Mouse (Mus musculus): ENCODE data around the gene Ms4a4d. TPM values are rescaled to one million over a fixed set of nuclear protein-coding genes. Genes with fewer than 3 reads are reported as not detected.
"Not testable (repeated sequence)": the region's sequence is repeated elsewhere in the genome, so short reads cannot be mapped to it uniquely, and the experiment has no call there.

Ms4a4d gene
- polyA plus RNA-seq, 1 experiment from 2014 or later, result 4.8 TPM

GRCm38 (mm10) chr19:11540166-11540821, 3.7 kb downstream of the Ms4a4d start:
- not testable (repeated sequence) for H3K4me3 ChIP-seq (replicated peaks; ENCODE audit: low read length); H3K4me1 ChIP-seq (ENCODE audit: control insufficient read depth, insufficient read depth, low read length); H3K4me2 ChIP-seq (ENCODE audit: low read depth, low read length); H3K27me3 ChIP-seq (ENCODE audit: control insufficient read depth, insufficient read depth, low read length); H3K9me3 ChIP-seq (replicated peaks; ENCODE audit: control insufficient read depth, low read length); H3K36me3 ChIP-seq (ENCODE audit: control insufficient read depth, insufficient read depth, low read length); H3K27ac ChIP-seq (ENCODE audit: low read length); ATAC-seq (ENCODE audit: insufficient read depth, low FRiP score); H3K9ac ChIP-seq (ENCODE audit: low read length)
- WGBS, result 73% methylated on average over 1 of the region's 1 CpGs

GRCm38 (mm10) chr19:11544383-11544782, 7.8 kb downstream of the Ms4a4d start:
- not testable (repeated sequence) for H3K4me2 ChIP-seq (ENCODE audit: low read depth, low read length); H3K9ac ChIP-seq (ENCODE audit: low read length); ATAC-seq (ENCODE audit: insufficient read depth, low FRiP score); H3K4me1 ChIP-seq (ENCODE audit: control insufficient read depth, insufficient read depth, low read length); H3K27me3 ChIP-seq (ENCODE audit: control insufficient read depth, insufficient read depth, low read length); H3K9me3 ChIP-seq (replicated peaks; ENCODE audit: control insufficient read depth, low read length); H3K27ac ChIP-seq (ENCODE audit: low read length); H3K36me3 ChIP-seq (ENCODE audit: control insufficient read depth, insufficient read depth, low read length); H3K4me3 ChIP-seq (replicated peaks; ENCODE audit: low read length)
- WGBS, result 72% methylated on average over 2 of the region's 2 CpGs

DNA sequence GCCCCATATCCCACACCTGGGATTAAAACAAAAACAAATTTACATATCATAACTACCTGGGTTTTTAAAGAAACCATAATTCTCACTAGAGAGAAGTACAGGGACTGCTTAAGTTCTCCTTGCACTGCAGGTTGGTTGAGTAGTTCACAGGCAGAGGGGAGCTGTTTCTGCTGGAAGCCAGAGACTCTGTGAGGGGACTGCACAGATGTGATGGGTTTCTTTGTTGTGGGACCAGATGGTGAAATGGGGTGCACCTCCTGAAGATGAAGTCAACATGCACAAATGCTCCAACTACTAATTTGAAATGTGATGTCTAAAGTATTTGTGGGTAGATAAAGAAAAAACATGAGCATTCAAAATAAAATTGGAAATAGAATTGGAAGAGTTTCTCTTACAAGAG, 11.3 kb downstream of the Ms4a4d start:
- no peak overlapping the region for H3K27ac ChIP-seq (ENCODE audit: low read length)
- ATAC-seq (ENCODE audit: insufficient read depth, low FRiP score), result no peak
- H3K4me3 ChIP-seq (replicated peaks; ENCODE audit: low read length), result no peak overlapping the region
- H3K4me1 ChIP-seq (ENCODE audit: control insufficient read depth, insufficient read depth, low read length), result no peaks in the 10 kb centered on the region
- no peak overlapping the region for H3K9ac ChIP-seq (ENCODE audit: low read length)
- H3K27me3 ChIP-seq (ENCODE audit: control insufficient read depth, insufficient read depth, low read length), result no peaks in the 10 kb centered on the region
- H3K9me3 ChIP-seq (replicated peaks; ENCODE audit: control insufficient read depth, low read length), result no peaks in the 10 kb centered on the region
- no peaks in the 10 kb centered on the region for H3K36me3 ChIP-seq (ENCODE audit: control insufficient read depth, insufficient read depth, low read length)
- H3K4me2 ChIP-seq (ENCODE audit: low read depth, low read length), result no peak overlapping the region

- no peak overlapping the region for H3K4me3 ChIP-seq (replicated peaks; ENCODE audit: low read length)
- 86% methylated on average over 5 of the region's 5 CpGs for WGBS
- H3K9me3 ChIP-seq (replicated peaks; ENCODE audit: control insufficient read depth, low read length), result no peaks in the 10 kb centered on the region
- no peaks in the 10 kb centered on the region for H3K36me3 ChIP-seq (ENCODE audit: control insufficient read depth, insufficient read depth, low read length)
- no peaks in the 10 kb centered on the region for H3K4me1 ChIP-seq (ENCODE audit: control insufficient read depth, insufficient read depth, low read length)
- no peak overlapping the region for H3K27ac ChIP-seq (ENCODE audit: low read length)
- H3K9ac ChIP-seq (ENCODE audit: low read length), result no peak overlapping the region
- H3K4me2 ChIP-seq (ENCODE audit: low read depth, low read length), result no peak overlapping the region
- no peaks in the 10 kb centered on the region for H3K27me3 ChIP-seq (ENCODE audit: control insufficient read depth, insufficient read depth, low read length)
- no peak for ATAC-seq (ENCODE audit: insufficient read depth, low FRiP score)
Measured at GRCm38 (mm10) chr19:11554726-11555125, 18.1 kb downstream of the Ms4a4d start.

- H3K36me3 ChIP-seq (ENCODE audit: control insufficient read depth, insufficient read depth, low read length); H3K4me2 ChIP-seq (ENCODE audit: low read depth, low read length); H3K4me3 ChIP-seq (replicated peaks; ENCODE audit: low read length); H3K9me3 ChIP-seq (replicated peaks; ENCODE audit: control insufficient read depth, low read length); H3K4me1 ChIP-seq (ENCODE audit: control insufficient read depth, insufficient read depth, low read length); H3K9ac ChIP-seq (ENCODE audit: low read length); H3K27me3 ChIP-seq (ENCODE audit: control insufficient read depth, insufficient read depth, low read length); H3K27ac ChIP-seq (ENCODE audit: low read length); ATAC-seq (ENCODE audit: insufficient read depth, low FRiP score): not testable (repeated sequence)
Measured at GRCm38 (mm10) chr19:11559560-11559959, 23.0 kb downstream of the Ms4a4d start.

- H3K27ac ChIP-seq (ENCODE audit: low read length), result no peak overlapping the region
- no peaks in the 10 kb centered on the region for H3K27me3 ChIP-seq (ENCODE audit: control insufficient read depth, insufficient read depth, low read length)
- H3K4me1 ChIP-seq (ENCODE audit: control insufficient read depth, insufficient read depth, low read length), result no peaks in the 10 kb centered on the region
- 87% methylated on average over 8 of the region's 8 CpGs for WGBS
- no peaks in the 10 kb centered on the region for H3K9me3 ChIP-seq (replicated peaks; ENCODE audit: control insufficient read depth, low read length)
- H3K4me3 ChIP-seq (replicated peaks; ENCODE audit: low read length), result no peak overlapping the region
- ATAC-seq (ENCODE audit: insufficient read depth, low FRiP score), result no peak
- no peaks in the 10 kb centered on the region for H3K36me3 ChIP-seq (ENCODE audit: control insufficient read depth, insufficient read depth, low read length)
- H3K9ac ChIP-seq (ENCODE audit: low read length), result no peak overlapping the region
- no peak overlapping the region for H3K4me2 ChIP-seq (ENCODE audit: low read depth, low read length)
Measured at GRCm38 (mm10) chr19:11574965-11575364, 38.4 kb downstream of the Ms4a4d start.

DNA sequence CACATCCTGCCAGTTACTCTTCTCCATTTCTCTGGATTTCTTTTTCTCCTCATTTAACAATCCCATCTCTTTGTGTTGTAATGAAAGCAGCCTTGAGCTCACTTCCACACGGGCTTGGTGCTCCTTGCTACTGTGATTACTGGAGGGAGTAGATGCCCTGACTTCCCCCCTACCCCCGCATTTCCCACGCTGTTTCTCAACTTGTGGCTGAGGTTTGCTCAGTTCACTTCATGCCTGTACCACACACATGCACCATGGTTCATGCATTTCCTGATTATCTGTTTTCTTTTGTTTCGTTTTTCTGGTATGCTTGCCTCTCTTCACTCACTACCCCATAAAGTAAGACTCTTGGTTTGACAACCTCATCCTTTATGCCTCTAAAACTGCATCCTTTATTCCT, 52.6 kb downstream of the Ms4a4d start:
- H3K27ac ChIP-seq (ENCODE audit: low read length), result no peak overlapping the region
- H3K4me3 ChIP-seq (replicated peaks; ENCODE audit: low read length), result no peak overlapping the region
- no peak overlapping the region for H3K4me2 ChIP-seq (ENCODE audit: low read depth, low read length)
- no peaks in the 10 kb centered on the region for H3K36me3 ChIP-seq (ENCODE audit: control insufficient read depth, insufficient read depth, low read length)
- no peaks in the 10 kb centered on the region for H3K4me1 ChIP-seq (ENCODE audit: control insufficient read depth, insufficient read depth, low read length)
- no peak overlapping the region for H3K9ac ChIP-seq (ENCODE audit: low read length)
- ATAC-seq (ENCODE audit: insufficient read depth, low FRiP score), result no peak
- WGBS, result 68% methylated on average over 4 of the region's 4 CpGs
- H3K27me3 ChIP-seq (ENCODE audit: control insufficient read depth, insufficient read depth, low read length), result no peaks in the 10 kb centered on the region
- H3K9me3 ChIP-seq (replicated peaks; ENCODE audit: control insufficient read depth, low read length), result no peaks in the 10 kb centered on the region

GRCm38 (mm10) chr19:11589891-11590449, 53.4 kb downstream of the Ms4a4d start:
- ATAC-seq (ENCODE audit: insufficient read depth, low FRiP score), result no peak
- Histone ChIP-seq H3K9me3 (replicated peaks; ENCODE audit: control insufficient read depth, low read length) (no peaks in the 10 kb centered on the region), H3K9ac (ENCODE audit: low read length) (no peak overlapping the region), H3K4me1 (ENCODE audit: control insufficient read depth, insufficient read depth, low read length) (no peaks in the 10 kb centered on the region), H3K4me2 (ENCODE audit: low read depth, low read length) (no peak overlapping the region), H3K27me3 (ENCODE audit: control insufficient read depth, insufficient read depth, low read length) (no peaks in the 10 kb centered on the region), H3K4me3 (replicated peaks; ENCODE audit: low read length) (no peak overlapping the region), H3K36me3 (ENCODE audit: control insufficient read depth, insufficient read depth, low read length) (no peaks in the 10 kb centered on the region), H3K27ac (ENCODE audit: low read length) (no peak overlapping the region)
- WGBS, result 48% methylated on average over 2 of the region's 2 CpGs

- Histone ChIP-seq H3K4me1 (ENCODE audit: control insufficient read depth, insufficient read depth, low read length) (no peaks in the 10 kb centered on the region), H3K27me3 (ENCODE audit: control insufficient read depth, insufficient read depth, low read length) (no peaks in the 10 kb centered on the region), H3K27ac (ENCODE audit: low read length) (no peak overlapping the region), H3K36me3 (ENCODE audit: control insufficient read depth, insufficient read depth, low read length) (no peaks in the 10 kb centered on the region), H3K4me3 (replicated peaks; ENCODE audit: low read length) (no peak overlapping the region), H3K9me3 (replicated peaks; ENCODE audit: control insufficient read depth, low read length) (no peaks in the 10 kb centered on the region), H3K9ac (ENCODE audit: low read length) (no peak overlapping the region), H3K4me2 (ENCODE audit: low read depth, low read length) (no peak overlapping the region)
- ATAC-seq (ENCODE audit: insufficient read depth, low FRiP score), result no peak
- 86% methylated on average over 3 of the region's 3 CpGs for WGBS
Measured at GRCm38 (mm10) chr19:11601349-11601748, 64.7 kb downstream of the Ms4a4d start.

Data from stomach, embryonic 16.5 days (tissue).